Mouse (Mus musculus) urinary bladder, postnatal 36 days (tissue): Measurements from ENCODE around the gene Slfn5.
A peak's percentile ranks its signal among the peaks of the same experiment; 100 is the strongest.
"Not testable (repeated sequence)": the region's sequence is repeated elsewhere in the genome, so short reads cannot be mapped to it uniquely, and the experiment has no call there.

Experiments used
- DNase-seq, 2 experiments: peaks; one replicate each; pipeline ENCODE4 v3.0.0; 2022; ENCODE audit warnings: low spot score in 2 of 2, mixed read lengths in 1 of 2

The Slfn5 gene

GRCm38 (mm10) chr11:82945636-82946035 is 5.5 kb upstream of the Slfn5 start:
- no peak for DNase-seq

- DNase-seq, result no peak
Observed at GRCm38 (mm10) chr11:82947457-82947856, 3.7 kb upstream of the Slfn5 start.

GRCm38 (mm10) chr11:82949036-82949435 is 2.1 kb upstream of the Slfn5 start:
- DNase-seq, result no peak

DNA sequence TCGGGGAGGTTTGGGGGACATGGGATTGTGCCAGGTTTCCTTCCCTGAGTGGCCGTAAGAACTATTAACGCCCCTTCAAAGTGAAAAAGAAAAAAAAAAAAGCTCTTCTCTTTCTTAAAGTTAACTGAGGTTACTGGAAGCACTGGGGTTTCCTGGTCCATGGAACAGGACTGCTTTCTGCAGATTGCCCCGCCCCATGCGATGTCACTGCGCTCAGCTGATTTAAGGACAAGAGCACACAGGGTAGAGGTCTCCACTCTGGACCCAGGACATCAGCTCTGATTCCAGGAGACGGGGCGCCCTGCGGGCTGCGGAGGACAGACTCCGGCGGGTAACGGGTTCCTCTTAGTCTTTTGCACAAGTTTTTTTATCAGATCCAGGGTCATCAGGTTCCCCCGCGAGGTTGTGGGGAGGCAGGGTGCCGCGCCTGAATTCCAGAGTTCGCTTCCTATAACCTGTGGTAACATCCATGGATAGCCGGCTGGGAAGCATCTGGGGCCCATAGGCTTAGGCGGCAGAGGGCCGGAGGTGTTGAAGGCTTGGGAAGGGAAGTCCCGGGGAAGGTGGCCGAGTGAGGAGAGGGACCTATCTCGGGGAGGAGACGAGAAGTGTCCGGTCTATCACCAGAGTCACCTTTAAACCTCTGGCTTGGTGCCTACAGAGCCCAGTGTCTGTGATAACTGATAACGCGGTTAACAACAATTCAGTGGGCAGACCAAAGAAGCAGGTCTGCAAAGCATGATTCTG is 889 bp downstream of the Slfn5 start:
- peak; percentile 30 to 70 for DNase-seq

DNA sequence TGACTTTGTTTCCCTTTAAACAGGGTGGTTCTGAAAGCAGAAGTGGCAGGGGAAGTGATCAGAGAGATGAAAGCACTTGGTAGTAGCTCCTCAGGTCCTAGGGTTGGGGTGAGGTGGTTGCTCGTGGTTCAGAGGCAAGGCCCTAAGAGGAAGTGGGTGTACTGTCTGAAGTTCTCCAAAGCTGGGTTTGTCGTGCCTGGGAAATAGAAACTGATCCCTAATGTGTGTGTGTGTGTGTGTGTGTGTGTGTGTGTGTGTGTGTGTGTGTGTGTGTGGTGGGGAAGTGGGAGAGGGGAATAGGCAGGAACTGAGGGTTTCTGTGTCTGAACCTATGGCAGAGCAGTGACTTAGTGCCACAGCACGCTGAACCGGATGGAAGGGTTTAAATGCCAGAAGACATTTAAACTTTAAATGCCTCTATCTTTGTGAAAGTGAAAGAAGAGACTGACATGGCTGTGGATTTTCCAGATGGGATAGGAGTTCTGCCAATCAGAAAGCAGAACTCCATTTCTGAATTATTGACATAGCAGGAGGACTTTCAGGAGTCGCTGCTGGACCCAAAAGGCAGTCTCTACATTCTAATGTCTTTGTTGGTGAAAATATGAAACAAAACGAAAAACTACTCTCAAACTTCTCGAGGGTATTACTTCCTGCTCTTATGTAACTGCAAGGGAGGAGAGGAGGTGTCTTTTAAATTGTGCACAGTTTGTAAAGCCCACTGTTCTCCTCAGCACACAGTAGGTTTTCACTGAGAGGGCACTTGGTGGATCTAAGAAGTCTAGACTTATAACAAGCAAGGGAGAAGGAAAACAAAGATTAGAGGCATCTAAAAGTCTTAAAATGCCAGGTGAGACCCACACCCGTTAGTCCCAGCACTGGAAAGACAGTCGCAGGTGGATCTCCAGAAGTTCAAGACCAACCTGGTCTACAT is 1.7 kb downstream of the Slfn5 start:
- no peak for DNase-seq

DNA sequence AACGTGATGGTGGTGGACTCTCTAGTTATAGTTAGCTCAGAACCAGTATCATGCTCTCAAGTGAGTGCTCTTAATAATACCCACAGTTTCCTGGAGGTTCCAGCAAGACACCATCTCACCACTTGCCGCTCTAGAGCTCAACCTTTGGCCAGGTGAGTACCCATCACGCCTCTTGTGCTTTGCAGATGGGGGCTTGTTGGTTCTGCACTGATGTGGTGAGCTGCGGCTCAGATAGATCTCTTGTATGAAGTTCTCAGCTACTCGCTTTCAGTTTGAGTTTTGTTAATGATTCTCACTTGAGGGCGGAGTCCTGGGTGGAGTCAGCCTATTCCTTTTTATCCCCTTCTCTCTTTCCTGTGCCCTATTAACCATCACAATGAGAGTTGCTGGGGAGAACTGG is 3.5 kb downstream of the Slfn5 start:
- no peak for DNase-seq

DNA sequence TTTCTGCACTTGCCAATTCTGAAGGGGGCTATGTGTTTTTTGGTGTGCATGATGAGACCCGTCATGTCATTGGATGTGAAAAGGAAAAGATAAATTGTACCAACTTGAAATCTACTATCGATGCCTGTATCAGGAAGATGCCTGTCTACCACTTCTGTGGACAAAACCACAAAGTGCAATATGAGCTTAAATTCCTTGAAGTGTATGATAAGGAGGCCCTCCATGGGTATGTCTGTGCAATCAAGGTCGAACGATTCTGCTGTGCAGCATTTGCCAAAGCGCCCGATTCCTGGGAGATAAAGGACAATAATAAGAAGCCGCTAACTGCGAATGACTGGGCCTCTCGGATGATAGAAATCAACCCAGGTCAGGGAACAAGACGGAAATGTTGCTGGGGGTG is 5.8 kb downstream of the Slfn5 start:
- DNase-seq, result no peak

DNA sequence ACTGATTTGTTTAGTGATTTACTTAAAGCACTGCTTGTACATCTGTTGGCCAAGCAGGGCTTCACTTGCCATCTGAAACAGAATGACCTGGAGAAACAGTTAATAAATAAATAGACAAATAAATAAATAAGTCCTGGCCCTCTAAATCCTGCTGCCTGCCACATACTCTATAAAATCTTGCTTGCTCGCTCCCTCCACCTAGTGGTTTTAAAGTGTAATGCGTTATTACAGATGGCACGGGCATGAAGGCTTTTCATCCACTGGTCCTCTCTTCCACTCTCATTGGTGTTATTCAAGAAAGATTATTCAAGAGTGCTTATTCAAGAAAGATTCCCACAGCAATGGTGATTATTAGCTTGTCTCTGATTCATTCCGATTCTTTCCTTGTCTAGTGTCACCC is 8.5 kb downstream of the Slfn5 start:
- peak in 1 of 2 experiments; percentile 11 for DNase-seq

GRCm38 (mm10) chr11:82961743-82962142 is 10.6 kb downstream of the Slfn5 start:
- no peak for DNase-seq

DNA sequence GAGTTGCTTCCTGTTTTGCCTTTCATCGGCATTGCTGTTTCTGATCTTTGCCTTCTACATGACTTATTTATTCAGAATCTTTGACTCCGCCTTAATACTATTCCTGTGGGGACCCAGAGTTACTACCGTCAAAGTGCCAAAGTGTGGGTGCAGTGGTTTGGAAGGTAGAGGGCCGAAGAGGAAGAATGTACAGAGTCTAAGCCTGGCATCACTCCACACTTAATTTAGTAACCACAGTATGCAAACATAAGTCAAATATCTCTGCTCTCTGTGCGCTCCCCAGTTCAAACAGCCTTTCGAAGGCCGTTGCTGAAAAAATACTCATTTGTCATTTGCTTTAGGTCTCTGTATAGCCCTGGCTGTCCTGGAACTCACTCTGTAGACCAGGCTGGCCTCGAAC is 11.1 kb downstream of the Slfn5 start:
- DNase-seq, result no peak

DNA sequence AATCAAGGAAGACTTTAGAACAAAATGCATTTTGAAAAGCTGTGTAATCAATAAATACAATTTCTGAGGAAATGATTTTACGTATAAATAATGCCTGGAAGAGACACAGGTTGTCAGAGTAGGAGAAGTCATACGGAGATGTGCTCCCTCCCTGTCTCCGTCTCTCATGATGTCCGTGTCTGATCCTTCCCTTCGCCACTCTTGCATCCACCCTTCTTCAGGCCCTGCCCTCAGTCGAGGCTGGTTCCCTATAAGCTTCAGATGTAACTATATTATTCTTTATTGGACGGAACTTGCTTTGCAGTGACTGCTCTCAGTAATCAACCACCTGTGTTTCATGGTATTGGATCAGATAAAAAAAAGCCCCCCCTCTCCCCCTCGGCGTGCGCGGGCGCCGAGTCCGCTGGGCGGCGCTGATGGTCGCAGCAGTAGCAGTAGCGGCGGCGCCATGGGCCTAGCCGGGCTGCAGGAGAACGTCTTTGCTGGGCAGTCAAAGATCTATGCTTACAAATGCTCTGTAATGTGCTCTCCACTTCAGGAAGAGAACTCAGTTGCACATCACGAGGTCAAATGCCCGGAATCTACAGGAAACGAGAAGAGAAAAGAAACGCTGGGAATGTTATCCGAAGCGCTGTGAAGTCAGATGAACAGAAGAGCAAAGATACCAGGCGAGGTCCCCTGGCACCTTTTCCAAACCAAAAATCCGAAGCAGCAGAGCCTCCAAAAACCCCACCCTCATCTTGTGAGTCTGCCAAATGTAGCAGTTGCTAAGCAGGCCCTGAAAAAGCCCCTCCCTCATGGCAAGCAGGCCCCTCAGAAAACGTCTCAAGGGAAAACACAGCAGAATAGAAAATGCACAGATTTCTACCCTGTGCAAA is 19.8 kb downstream of the Slfn5 start:
- DNase-seq, result no peak

DNA sequence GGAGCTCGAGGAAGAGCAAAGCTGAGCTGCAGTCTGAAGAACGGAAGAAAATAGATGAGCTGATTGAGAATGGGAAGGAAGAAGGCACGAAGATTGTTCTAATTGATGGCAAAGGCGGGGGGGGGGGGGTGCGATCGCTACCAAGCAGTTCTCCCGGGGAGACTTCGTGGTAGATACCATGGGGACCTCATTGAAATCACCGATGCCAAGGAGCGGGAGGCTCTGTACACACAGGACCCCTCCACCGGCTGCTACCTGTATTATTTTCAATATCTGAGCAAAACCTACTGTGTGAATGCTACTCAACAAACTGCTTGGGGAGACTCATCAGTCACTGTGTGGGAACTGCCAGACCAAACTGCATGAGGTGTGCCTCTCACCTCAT is 20.4 kb downstream of the Slfn5 start:
- no peak for DNase-seq

- DNase-seq, result no peak
Observed at GRCm38 (mm10) chr11:82973916-82974315, 22.8 kb downstream of the Slfn5 start.

- DNase-seq, result not testable (repeated sequence)
Observed at GRCm38 (mm10) chr11:82982409-82982808, 31.3 kb downstream of the Slfn5 start.

- DNase-seq, result no peak
Observed at GRCm38 (mm10) chr11:82983193-82983592, 32.0 kb downstream of the Slfn5 start.

- no peak for DNase-seq
Observed at GRCm38 (mm10) chr11:82987621-82988020, 36.5 kb downstream of the Slfn5 start.

DNA sequence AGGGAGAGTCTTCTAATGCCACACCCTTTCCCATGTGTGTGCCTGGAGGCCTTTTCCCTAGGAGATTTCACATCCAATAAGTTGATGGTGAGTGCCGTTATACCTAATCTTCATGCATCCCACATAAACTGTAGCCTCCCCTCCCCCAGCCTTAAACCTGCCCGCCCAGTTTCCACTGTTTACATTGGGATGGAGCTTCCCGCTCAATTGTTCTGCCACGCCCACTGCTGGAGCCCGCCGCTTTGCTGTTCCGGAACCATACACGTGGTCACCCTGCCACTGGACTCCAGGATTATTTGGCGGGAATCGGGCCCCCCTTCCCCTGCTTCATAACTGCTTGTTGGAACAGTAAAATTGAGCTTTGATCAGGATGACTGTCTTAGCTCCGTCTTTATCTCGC is 38.2 kb downstream of the Slfn5 start:
- no peak for DNase-seq

GRCm38 (mm10) chr11:82990612-82991385 is 39.6 kb downstream of the Slfn5 start:
- DNase-seq, result peak in 1 of 2 experiments; percentile 23

GRCm38 (mm10) chr11:82991469-82992166 is 40.5 kb downstream of the Slfn5 start, which contains the start of gene Slfn9:
Gene Slfn9, minus strand, starts transcription at chr11:82991830.
- DNase-seq, result peak; percentile 15 to 27

DNA sequence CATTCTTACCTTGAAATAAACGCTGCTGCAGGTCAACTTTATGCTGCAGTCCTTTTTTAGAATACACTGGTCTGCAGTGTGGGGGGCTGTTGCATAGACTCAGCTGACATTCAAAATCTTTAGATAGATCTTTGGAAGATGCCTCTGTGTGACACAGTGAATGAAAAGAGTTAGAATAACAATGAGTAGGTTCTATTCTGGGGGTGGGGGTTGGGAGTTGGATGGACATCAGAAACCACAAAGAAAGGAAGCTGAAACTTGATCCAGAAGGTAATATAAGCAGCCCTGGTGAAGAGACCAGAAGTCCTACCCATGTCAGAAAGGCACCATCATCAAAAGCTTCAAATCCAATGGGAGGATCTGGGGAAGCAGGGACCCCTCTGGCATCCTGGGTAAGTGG is 62.2 kb downstream of the Slfn5 start:
- no peak for DNase-seq
